Mouse (Mus musculus): ENCODE measurements at regions not wholly inside any gene's neighbourhood (a gene's known extent, or its start where the extent isn't known, plus 50 kb on each side); places are given as distances from the start of the nearest gene placed in this dataset.

DNA sequence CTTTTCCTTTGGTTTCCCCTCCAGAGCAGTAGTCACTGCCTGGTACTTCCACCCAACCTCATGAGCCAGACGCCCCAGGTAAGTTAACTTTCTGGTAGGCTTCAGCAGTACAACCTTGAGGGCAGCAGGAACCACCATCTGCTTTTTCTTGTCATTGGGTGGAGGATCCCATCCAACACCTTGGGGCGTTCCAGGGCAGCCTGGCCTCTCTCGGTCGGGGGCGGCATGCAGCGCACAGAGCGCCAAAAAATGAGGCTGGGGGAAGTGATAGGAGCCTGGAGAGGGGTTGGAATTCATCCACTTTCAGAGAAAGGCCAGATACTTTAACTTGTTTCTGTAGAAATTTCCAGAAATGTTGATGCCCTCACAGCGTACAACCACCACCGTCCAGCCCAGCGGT is 130.2 kb downstream of the 1190002N15Rik start:
- TF ChIP-seq CTCF (IDR thresholded peaks at IDR 0.05; ENCODE audit: low read depth) (no peak), EP300 (IDR thresholded peaks at IDR 0.05; ENCODE audit: low read depth) (no peak)
